Mouse (Mus musculus) lung, postnatal 0 days (tissue): ENCODE measurements at regions not wholly inside any gene's neighbourhood (a gene's known extent, or its start where the extent isn't known, plus 50 kb on each side); places are given as distances from the start of the nearest gene placed in this dataset.

Source experiments
- CTCF ChIP-seq: IDR thresholded peaks from 2 replicates; pipeline ENCODE4 v1.5.1; 2016; ENCODE audit warnings: antibody characterized with exemption, mild to moderate bottlenecking
- EP300 ChIP-seq: IDR thresholded peaks from 2 replicates; pipeline ENCODE4 v1.6.1; 2016; ENCODE audit warnings: antibody characterized with exemption, mild to moderate bottlenecking, control low read depth

DNA sequence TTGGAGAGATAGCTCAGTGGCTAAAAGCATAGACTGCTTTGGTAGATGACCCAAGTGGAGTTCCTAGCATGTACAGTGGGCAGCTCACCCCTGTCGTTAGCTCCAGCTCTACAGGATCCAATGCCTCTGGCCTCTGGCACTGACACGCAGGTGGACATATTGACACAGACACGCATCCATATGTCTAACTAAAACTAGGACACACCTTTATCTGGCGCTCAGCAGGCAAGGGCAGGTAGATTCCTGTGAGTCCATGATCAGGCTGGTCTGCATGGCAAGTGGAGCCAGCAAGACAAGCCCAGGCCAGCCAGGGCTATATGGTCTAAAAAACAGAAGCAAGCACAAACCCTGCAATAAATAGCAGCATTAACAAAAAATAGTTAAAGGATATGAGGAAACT is 358.3 kb downstream of the Abcc12 start:
- no peak for TF ChIP-seq CTCF
- TF ChIP-seq EP300, result no peak
